Mouse (Mus musculus) liver (tissue): ENCODE measurements at regions not wholly inside any gene's neighbourhood (a gene's known extent, or its start where the extent isn't known, plus 50 kb on each side); places are given as distances from the start of the nearest gene placed in this dataset.

Experiments
- DNase-seq: peaks from one replicate; pipeline ENCODE4 v3.0.0-alpha.2; 2020; ENCODE audit warnings: mixed read lengths

DNA sequence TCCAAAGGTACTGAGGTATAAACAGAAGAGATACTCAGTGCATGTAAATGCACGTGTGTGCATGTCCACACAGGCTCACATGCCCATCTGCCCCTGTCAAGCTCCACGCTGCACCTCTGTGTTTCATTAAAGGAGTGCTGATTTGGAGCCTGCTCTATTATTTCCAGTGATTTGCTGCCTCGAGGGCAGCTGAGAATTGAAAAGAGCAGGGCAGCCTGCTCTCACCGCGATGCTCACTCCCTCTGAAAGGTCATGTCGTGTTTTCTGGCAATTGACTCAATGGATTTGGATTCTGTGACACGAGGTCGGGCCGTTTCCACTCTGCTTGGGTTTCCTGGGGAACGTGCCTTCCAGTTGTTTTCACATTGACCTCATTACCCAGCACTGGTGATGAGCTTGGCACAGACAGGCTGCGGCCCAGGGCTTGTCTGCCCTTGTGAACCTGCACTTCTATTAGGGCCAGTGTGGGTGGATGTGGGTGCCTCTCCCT, 167.1 kb downstream of the Fam169b start:
- no peak for DNase-seq

DNA sequence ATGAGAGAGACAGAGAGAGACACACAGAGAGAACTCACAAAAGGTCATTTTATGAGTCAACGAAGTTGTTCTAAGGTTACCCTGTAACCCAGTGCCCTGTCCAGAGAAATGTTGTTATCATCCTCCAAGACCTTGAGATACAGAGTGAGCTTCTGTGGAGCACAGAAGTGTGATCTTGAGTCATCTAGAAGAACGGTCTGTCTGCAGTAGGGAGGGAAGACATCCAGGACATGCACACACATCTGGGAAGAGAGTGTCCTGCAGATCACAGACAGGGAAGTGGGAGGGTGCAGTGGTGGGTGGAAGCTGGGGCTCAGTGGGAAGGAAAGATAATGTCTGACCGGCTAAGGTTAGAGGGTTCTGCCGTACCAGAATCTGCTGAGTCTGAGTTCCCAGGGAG, 155.3 kb downstream of the Fam169b start:
- DNase-seq, result no peak

DNA sequence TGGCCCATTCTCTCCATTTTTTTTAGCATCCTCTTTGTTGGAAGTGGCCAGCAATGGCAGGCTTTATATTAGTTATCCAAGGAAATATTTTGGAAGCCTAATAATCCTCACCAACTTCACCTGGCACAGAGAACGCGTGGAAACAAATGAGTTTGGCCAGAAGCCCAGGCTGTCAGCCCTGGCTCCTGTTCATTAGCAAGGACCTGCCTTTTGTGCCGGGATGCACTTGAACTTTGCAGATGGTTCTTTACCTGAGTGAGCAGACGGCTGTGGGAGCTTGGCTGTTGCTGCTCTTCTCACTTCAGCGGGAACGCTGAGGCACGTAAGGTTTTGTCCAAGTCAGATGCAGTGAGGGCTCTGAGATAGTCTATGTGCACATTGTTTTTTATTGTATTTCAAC, 142.3 kb downstream of the Fam169b start:
- DNase-seq, result no peak

DNA sequence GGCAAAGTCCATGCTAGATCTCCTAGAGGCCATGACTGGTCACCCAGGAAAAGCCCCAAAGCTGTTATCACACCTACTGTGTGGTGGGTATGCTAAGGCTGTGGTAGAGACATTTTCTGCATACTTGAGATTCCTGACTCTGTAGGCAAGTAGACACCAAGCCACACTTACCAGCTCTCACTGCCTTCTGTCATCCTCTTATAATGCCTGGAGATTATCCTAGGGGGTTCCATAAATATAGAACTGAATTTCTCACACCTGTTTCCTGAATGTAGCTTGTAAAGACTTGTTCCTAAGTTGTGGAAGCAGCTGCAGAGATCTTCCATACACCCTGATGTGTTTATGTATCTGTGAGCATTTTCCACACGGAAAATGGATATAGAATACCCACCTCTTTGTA, 139.1 kb downstream of the Fam169b start:
- DNase-seq, result no peak
